Mouse (Mus musculus): ENCODE data around the gene Tmem260. TPM values are rescaled to one million over a fixed set of nuclear protein-coding genes. Genes with fewer than 3 reads are reported as not detected.
A peak's percentile ranks its signal among the peaks of the same experiment; 100 is the strongest.

Gene Tmem260
- polyA plus RNA-seq (2012; rRNA removed) = 19.9 and 22.6 TPM in 2 replicates
- 25.7 and 30.2 TPM in 2 replicates for polyA plus RNA-seq (2014; fragmentation: Nextera tagmentation; extraction: Ambion mirVana)

- H3K4me1 ChIP-seq (ENCODE audit: control insufficient read depth, insufficient read depth, low read length) = peaks cover 8% of the 10 kb centered on the region
- no peaks in the 10 kb centered on the region for H3K27me3 ChIP-seq (ENCODE audit: control insufficient read depth, insufficient read depth, low read length)
- peak within 1 kb of the TSS; percentile 96 for H3K9ac ChIP-seq (ENCODE audit: low read depth, low read length, severe bottlenecking)
- ATAC-seq (ENCODE audit: low FRiP score, low read depth) = peak; percentile 98
- H3K4me3 ChIP-seq (replicated peaks; ENCODE audit: low read length) = peak within 1 kb of the TSS; percentile 94
- H3K36me3 ChIP-seq (ENCODE audit: control insufficient read depth, insufficient read depth, low read length) = no peaks in the 10 kb centered on the region
- peak within 1 kb of the TSS; percentile 87 for H3K27ac ChIP-seq (replicated peaks; ENCODE audit: low read depth, low read length)
- H3K9me3 ChIP-seq (ENCODE audit: control insufficient read depth, low read length) = no peaks in the 10 kb centered on the region
- DNase-seq (ENCODE audit: low spot score) = peak; percentile 95
- peak; percentile 74; the same call in 1 of the 2 replicates for TF ChIP-seq POLR2A (IDR thresholded peaks at IDR 0.05; ENCODE audit: borderline replicate concordance, extremely low read depth, insufficient read depth, insufficient read length)
- WGBS = under 1% methylated on average over 44 of the region's 69 CpGs
- H3K4me2 ChIP-seq (replicated peaks; ENCODE audit: low read depth, low read length, severe bottlenecking) = peak within 1 kb of the TSS; percentile 71
Measured at GRCm38 (mm10) chr14:48445984-48446683, at the start of gene Tmem260. Tmem260 (plus strand) TSS chr14:48446124.

- H3K27me3 ChIP-seq (ENCODE audit: control insufficient read depth, insufficient read depth, low read length) = no peaks in the 10 kb centered on the region
- TF ChIP-seq POLR2A (IDR thresholded peaks at IDR 0.05; ENCODE audit: borderline replicate concordance, extremely low read depth, insufficient read depth, insufficient read length) = no peak
- no peaks in the 10 kb centered on the region for H3K9me3 ChIP-seq (ENCODE audit: control insufficient read depth, low read length)
- H3K4me3 ChIP-seq (replicated peaks; ENCODE audit: low read length) = no peak overlapping the region
- 86% methylated on average over 13 of the region's 13 CpGs for WGBS
- no peak for ATAC-seq (ENCODE audit: low FRiP score, low read depth)
- no peak overlapping the region for H3K4me2 ChIP-seq (replicated peaks; ENCODE audit: low read depth, low read length, severe bottlenecking)
- no peak overlapping the region for H3K9ac ChIP-seq (ENCODE audit: low read depth, low read length, severe bottlenecking)
- no peak for DNase-seq (ENCODE audit: low spot score)
- H3K27ac ChIP-seq (replicated peaks; ENCODE audit: low read depth, low read length) = no peak overlapping the region
- H3K4me1 ChIP-seq (ENCODE audit: control insufficient read depth, insufficient read depth, low read length) = no peaks in the 10 kb centered on the region
- H3K36me3 ChIP-seq (ENCODE audit: control insufficient read depth, insufficient read depth, low read length) = no peaks in the 10 kb centered on the region
Measured at GRCm38 (mm10) chr14:48406086-48406485, 39.8 kb upstream of the Tmem260 start.

GRCm38 (mm10) chr14:48417064-48417463 is 28.9 kb upstream of the Tmem260 start:
- Histone ChIP-seq H3K9ac (ENCODE audit: low read depth, low read length, severe bottlenecking) (no peak overlapping the region), H3K27me3 (ENCODE audit: control insufficient read depth, insufficient read depth, low read length) (no peaks in the 10 kb centered on the region), H3K4me3 (replicated peaks; ENCODE audit: low read length) (no peak overlapping the region), H3K36me3 (ENCODE audit: control insufficient read depth, insufficient read depth, low read length) (no peaks in the 10 kb centered on the region), H3K4me1 (ENCODE audit: control insufficient read depth, insufficient read depth, low read length) (peaks cover 2% of the 10 kb centered on the region; the same call in 1 of the 2 replicates), H3K4me2 (replicated peaks; ENCODE audit: low read depth, low read length, severe bottlenecking) (no peak overlapping the region), H3K27ac (replicated peaks; ENCODE audit: low read depth, low read length) (no peak overlapping the region), H3K9me3 (ENCODE audit: control insufficient read depth, low read length) (no peaks in the 10 kb centered on the region)
- no peak for ATAC-seq (ENCODE audit: low FRiP score, low read depth)
- TF ChIP-seq POLR2A (IDR thresholded peaks at IDR 0.05; ENCODE audit: borderline replicate concordance, extremely low read depth, insufficient read depth, insufficient read length) = no peak
- WGBS = 58% methylated on average over 3 of the region's 3 CpGs
- DNase-seq (ENCODE audit: low spot score) = no peak

- no peak overlapping the region for H3K9ac ChIP-seq (ENCODE audit: low read depth, low read length, severe bottlenecking)
- H3K4me1 ChIP-seq (ENCODE audit: control insufficient read depth, insufficient read depth, low read length) = peaks cover 3% of the 10 kb centered on the region; the same call in 1 of the 2 replicates
- H3K4me2 ChIP-seq (replicated peaks; ENCODE audit: low read depth, low read length, severe bottlenecking) = no peak overlapping the region
- no peak for TF ChIP-seq POLR2A (IDR thresholded peaks at IDR 0.05; ENCODE audit: borderline replicate concordance, extremely low read depth, insufficient read depth, insufficient read length)
- H3K4me3 ChIP-seq (replicated peaks; ENCODE audit: low read length) = no peak overlapping the region
- DNase-seq (ENCODE audit: low spot score) (no peak), ATAC-seq (ENCODE audit: low FRiP score, low read depth) (no peak)
- H3K36me3 ChIP-seq (ENCODE audit: control insufficient read depth, insufficient read depth, low read length) = no peaks in the 10 kb centered on the region
- H3K9me3 ChIP-seq (ENCODE audit: control insufficient read depth, low read length) = no peaks in the 10 kb centered on the region
- no peaks in the 10 kb centered on the region for H3K27me3 ChIP-seq (ENCODE audit: control insufficient read depth, insufficient read depth, low read length)
- 42% methylated on average over 3 of the region's 3 CpGs for WGBS
- H3K27ac ChIP-seq (replicated peaks; ENCODE audit: low read depth, low read length) = no peak overlapping the region
Measured at GRCm38 (mm10) chr14:48418264-48418663, 27.7 kb upstream of the Tmem260 start.

GRCm38 (mm10) chr14:48418672-48419071 is 27.3 kb upstream of the Tmem260 start:
- no peak overlapping the region for H3K9ac ChIP-seq (ENCODE audit: low read depth, low read length, severe bottlenecking)
- TF ChIP-seq POLR2A (IDR thresholded peaks at IDR 0.05; ENCODE audit: borderline replicate concordance, extremely low read depth, insufficient read depth, insufficient read length) = no peak
- no peak overlapping the region for H3K4me2 ChIP-seq (replicated peaks; ENCODE audit: low read depth, low read length, severe bottlenecking)
- WGBS = 66% methylated on average over 5 of the region's 5 CpGs
- H3K4me3 ChIP-seq (replicated peaks; ENCODE audit: low read length) = no peak overlapping the region
- no peak overlapping the region for H3K27ac ChIP-seq (replicated peaks; ENCODE audit: low read depth, low read length)
- peaks cover 3% of the 10 kb centered on the region; the same call in 1 of the 2 replicates for H3K4me1 ChIP-seq (ENCODE audit: control insufficient read depth, insufficient read depth, low read length)
- DNase-seq (ENCODE audit: low spot score) = no peak
- H3K27me3 ChIP-seq (ENCODE audit: control insufficient read depth, insufficient read depth, low read length) = no peaks in the 10 kb centered on the region
- no peak for ATAC-seq (ENCODE audit: low FRiP score, low read depth)
- no peaks in the 10 kb centered on the region for H3K36me3 ChIP-seq (ENCODE audit: control insufficient read depth, insufficient read depth, low read length)
- no peaks in the 10 kb centered on the region for H3K9me3 ChIP-seq (ENCODE audit: control insufficient read depth, low read length)

Data from limb, embryonic 14.5 days (tissue).